13 mouse cellular contexts compared by ENCODE assay signal in the genomic region with DNA sequence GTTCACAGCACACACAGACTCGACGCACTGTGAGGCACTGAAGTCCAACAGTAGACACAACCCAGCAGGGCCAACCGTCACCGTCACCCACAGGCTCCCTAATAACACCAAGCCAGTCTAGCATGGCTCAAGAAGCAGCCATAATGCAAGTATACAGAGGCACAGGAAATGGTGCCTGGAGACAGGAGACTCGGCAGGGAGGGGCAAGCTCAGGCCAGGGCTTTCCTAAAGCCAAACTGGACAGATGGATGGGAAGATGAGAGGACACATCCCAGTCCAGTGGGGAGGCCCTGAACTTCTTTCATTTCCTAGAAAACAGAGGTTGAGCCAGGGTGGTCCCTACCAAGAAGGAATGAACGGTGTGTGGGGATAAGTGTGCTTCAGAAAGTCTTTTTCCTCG. TPM values are rescaled to one million over a fixed set of nuclear protein-coding genes. Genes with fewer than 3 reads are reported as not detected.
DNase-seq lines count a peak whose midpoint lies in the region; ATAC-seq and TF ChIP-seq lines count a peak whose summit lies in the region.
"Had no signal": no experiment of that assay in that cellular context is flagged by ENCODE, and none has a peak within 500 bp of the region (broad histone marks: within the 10 kb centered on the region; RNA-seq: fewer than 3 reads in every experiment).

No protein-coding gene starts in this region.

- peaks cover 59% of the 10 kb centered on the region for H3K4me1 ChIP-seq in kidney, embryonic 16.5 days (ENCODE audit: insufficient read depth, low read length)
- H3K4me1 ChIP-seq in E14TG2a.4 (replicated peaks; ENCODE audit: low read depth, low read length) = peaks cover 96% of the 10 kb centered on the region
- peaks cover 28% of the 10 kb centered on the region for H3K4me1 ChIP-seq in intestine, postnatal 0 days (replicated peaks; ENCODE audit: control insufficient read depth, insufficient read depth, low read length)

- DNase-seq in cerebellum, adult 9-10 months = peak; percentile 65
- DNase-seq in cerebellum, postnatal 4 days (ENCODE audit: low spot score in 2 of 2) = no peak
- DNase-seq in kidney, postnatal 10 days = no peak
- no peak for DNase-seq in thymus, adult 18-20 months
- DNase-seq in natural killer cell, adult 2 months (ENCODE audit: low spot score in 2 of 2) = no peak
- DNase-seq: forebrain, postnatal 0 days; right cerebral cortex, postnatal 4 days had no signal

- H3K27ac ChIP-seq in kidney, embryonic 16.5 days (ENCODE audit: low read length) = peak overlapping the region; percentile 19
- peak overlapping the region; percentile 46; the same call in 1 of the 2 replicates for H3K27ac ChIP-seq in intestine, postnatal 0 days (ENCODE audit: low read depth, low read length)
- H3K27ac ChIP-seq: left cerebral cortex, adult 2 months; neural tube, embryonic 13.5 days had no signal

- H3K4me2 ChIP-seq in kidney, embryonic 16.5 days (replicated peaks; ENCODE audit: low read depth, low read length) = no peak overlapping the region
- H3K4me2 ChIP-seq in intestine, postnatal 0 days (replicated peaks; ENCODE audit: low read depth) = no peak overlapping the region
- H3K4me2 ChIP-seq: kidney, embryonic 15.5 days; neural tube, embryonic 13.5 days had no signal

- no peak overlapping the region for H3K4me3 ChIP-seq in kidney, embryonic 16.5 days (ENCODE audit: low read length)
- H3K4me3 ChIP-seq in E14TG2a.4 (replicated peaks; ENCODE audit: low read length) = peak overlapping the region; percentile 29; the same call in 1 of the 2 replicates
- no peak overlapping the region for H3K4me3 ChIP-seq in intestine, postnatal 0 days (ENCODE audit: low read depth, low read length)
- H3K4me3 ChIP-seq: kidney, embryonic 15.5 days; left cerebral cortex, adult 2 months; neural tube, embryonic 13.5 days had no signal

- ATAC-seq in kidney, embryonic 16.5 days (ENCODE audit: low FRiP score, low TSS enrichment) = no peak
- ATAC-seq in intestine, postnatal 0 days = no peak
- ATAC-seq: forebrain, postnatal 0 days had no signal

- peaks cover 7% of the 10 kb centered on the region; the same call in 1 of the 2 replicates for H3K36me3 ChIP-seq in kidney, embryonic 16.5 days (ENCODE audit: insufficient read depth, low read length)
- peaks cover 91% of the 10 kb centered on the region for H3K36me3 ChIP-seq in E14TG2a.4 (ENCODE audit: insufficient read depth, low read length)
- peaks cover 6% of the 10 kb centered on the region; the same call in 1 of the 2 replicates for H3K36me3 ChIP-seq in intestine, postnatal 0 days (ENCODE audit: control insufficient read depth, insufficient read depth)

- no peak for TF ChIP-seq CTCF in E14TG2a.4 (conservative IDR thresholded peaks at IDR 0.05; ENCODE audit: low read length)
- TF ChIP-seq CTCF in intestine, postnatal 0 days (IDR thresholded peaks at IDR 0.05; ENCODE audit: low read depth) = no peak

- H3K9ac ChIP-seq in kidney, embryonic 16.5 days (replicated peaks; ENCODE audit: low read length) = no peak overlapping the region
- no peak overlapping the region for H3K9ac ChIP-seq in intestine, postnatal 0 days (ENCODE audit: low read depth, low read length)
- H3K9ac ChIP-seq: forebrain, postnatal 0 days; kidney, embryonic 15.5 days; neural tube, embryonic 13.5 days had no signal

- WGBS in kidney, embryonic 16.5 days = 60% methylated on average over 7 of the region's 7 CpGs
- 50% methylated on average over 7 of the region's 7 CpGs for WGBS in intestine, postnatal 0 days

- no peaks in the 10 kb centered on the region for H3K27me3 ChIP-seq in kidney, embryonic 16.5 days (ENCODE audit: insufficient read depth, low read length)
- H3K27me3 ChIP-seq in E14TG2a.4 (ENCODE audit: insufficient read depth, low read length) = no peaks in the 10 kb centered on the region
- no peaks in the 10 kb centered on the region for H3K27me3 ChIP-seq in intestine, postnatal 0 days (replicated peaks; ENCODE audit: control insufficient read depth, insufficient read depth, low read length)
- H3K27me3 ChIP-seq: kidney, embryonic 15.5 days; neural tube, embryonic 13.5 days had no signal

- no peaks in the 10 kb centered on the region for H3K9me3 ChIP-seq in kidney, embryonic 16.5 days (ENCODE audit: low read length)
- H3K9me3 ChIP-seq in E14TG2a.4 (ENCODE audit: low read length) = no peaks in the 10 kb centered on the region
- no peaks in the 10 kb centered on the region for H3K9me3 ChIP-seq in intestine, postnatal 0 days (ENCODE audit: control insufficient read depth)
- H3K9me3 ChIP-seq: kidney, embryonic 15.5 days; neural tube, embryonic 13.5 days had no signal

RNA-seq across cellular contexts. Expression of gene Ski, which starts 13.8 kb away (rescaled TPM):
- polyA plus RNA-seq in kidney, embryonic 16.5 days (2015; fragmentation: Nextera tagmentation; extraction: Ambion mirVana) = 14.5 and 15.9 TPM in 2 replicates
- 13.3 and 14.0 TPM in 2 replicates for polyA plus RNA-seq in intestine, postnatal 0 days (2015; fragmentation: Nextera tagmentation; extraction: Ambion mirVana)

RNA-seq across cellular contexts. Expression of gene Faap20, which starts 41.0 kb away (rescaled TPM):
- 77.4 and 77.8 TPM in 2 replicates for polyA plus RNA-seq in kidney, embryonic 16.5 days (2015; fragmentation: Nextera tagmentation; extraction: Ambion mirVana)
- 54.6 and 57.8 TPM in 2 replicates for polyA plus RNA-seq in intestine, postnatal 0 days (2015; fragmentation: Nextera tagmentation; extraction: Ambion mirVana)
